Mouse (Mus musculus) intestine, embryonic 14.5 days (tissue): ENCODE measurements around the gene Cdkn1b. TPM values are rescaled to one million over a fixed set of nuclear protein-coding genes. Genes with fewer than 3 reads are reported as not detected.

Experiments
- ATAC-seq: fragments of 200-750 bp; cut with Nextera tagmentation; replicated peaks from 2 replicates; pipeline ENCODE4 v1.8.0; 2017; ENCODE audit warnings: low read depth, moderate number of reproducible peaks, moderate TSS enrichment, moderate library complexity; ENCODE audit not compliant: low FRiP score, low TSS enrichment
- DNase-seq: peaks from one replicate; pipeline ENCODE4 v3.0.0-alpha.2; 2018; ENCODE audit warnings: low spot score
- H3K27ac ChIP-seq: fragments of 300-500 bp; sonication (generic); 2 replicates; pipeline ENCODE4 v1.5.1; 2014; ENCODE audit warnings: low read depth, mild to moderate bottlenecking, control low read depth
- H3K27me3 ChIP-seq: fragments of 300-500 bp; sonication (generic); replicated peaks from 2 replicates; pipeline ENCODE4 v1.6.1; 2014; ENCODE audit warnings: low read length, control low read depth; ENCODE audit not compliant: control insufficient read depth, insufficient read depth
- H3K36me3 ChIP-seq: fragments of 300-500 bp; sonication (generic); 2 replicates; pipeline ENCODE4 v1.6.1; 2014; ENCODE audit warnings: low read length, control low read depth; ENCODE audit not compliant: control insufficient read depth, insufficient read depth
- H3K4me1 ChIP-seq: fragments of 300-500 bp; sonication (generic); replicated peaks from 2 replicates; pipeline ENCODE4 v1.6.1; 2014; ENCODE audit warnings: low read length, control low read depth, mixed read lengths; ENCODE audit not compliant: control insufficient read depth, insufficient read depth
- H3K4me2 ChIP-seq: fragments of 300-500 bp; sonication (generic); 2 replicates; pipeline ENCODE4 v1.6.1; 2014; ENCODE audit warnings: low read length
- H3K4me3 ChIP-seq: fragments of 300-500 bp; sonication (generic); 2 replicates; pipeline ENCODE4 v1.5.1; 2014; ENCODE audit warnings: low read depth, low read length, control low read depth, mixed read lengths
- H3K9ac ChIP-seq: fragments of 300-500 bp; sonication (generic); 2 replicates; pipeline ENCODE4 v1.6.1; 2014; ENCODE audit warnings: mild to moderate bottlenecking, low read length
- H3K9me3 ChIP-seq: fragments of 300-500 bp; sonication (generic); 2 replicates; pipeline ENCODE4 v1.6.1; 2016; ENCODE audit warnings: low read length, control low read depth; ENCODE audit not compliant: control insufficient read depth
- WGBS: fragments of 180-500 bp; shearing (Covaris S2); extraction: QIAGEN DNeasy Blood & Tissue Kit; methylation state at CpG from one replicate; pipeline ENCODE4 v1.1.7; 2014; 5-methylcytosine and 5-hydroxymethylcytosine counted together
- polyA plus RNA-seq: library from polyadenylated mRNA; unstranded; fragments of >200 nt; fragmentation: Nextera tagmentation; extraction: Ambion mirVana; gene quantifications from 2 replicates; pipeline ENCODE4 v1.2.1, GENCODE M21; 2014

Cdkn1b gene
- polyA plus RNA-seq, 1 experiment from 2014 or later = 15.8 TPM

DNA sequence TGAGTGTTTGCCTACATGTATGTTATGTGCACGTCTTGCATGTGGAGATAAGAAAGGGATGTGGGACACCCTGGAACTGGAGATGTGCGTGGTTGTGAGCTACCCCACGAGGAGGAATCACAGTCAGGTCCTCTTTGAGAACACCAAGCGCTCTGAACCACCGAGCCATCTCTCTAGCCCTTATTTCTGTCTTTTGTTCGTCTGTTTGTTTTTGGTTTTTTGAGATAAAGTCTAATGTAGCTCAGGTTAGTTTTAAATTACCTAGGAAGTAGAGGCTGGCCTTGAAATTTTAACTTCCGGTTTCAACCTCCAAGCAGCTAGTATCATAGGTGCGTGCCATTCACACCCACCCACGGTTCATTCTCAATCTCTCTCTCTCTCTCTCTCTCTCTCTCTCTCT, 26.7 kb downstream of the Cdkn1b start:
- no peak for ATAC-seq
- H3K27me3 ChIP-seq = no peaks in the 10 kb centered on the region
- no peak overlapping the region for H3K4me2 ChIP-seq
- no peak overlapping the region for H3K4me3 ChIP-seq
- no peak overlapping the region for H3K27ac ChIP-seq
- no peaks in the 10 kb centered on the region for H3K9me3 ChIP-seq
- no peak overlapping the region for H3K9ac ChIP-seq
- H3K4me1 ChIP-seq = no peaks in the 10 kb centered on the region
- peaks cover 10% of the 10 kb centered on the region for H3K36me3 ChIP-seq
- 85% methylated on average over 9 of the region's 9 CpGs for WGBS
- no peak for DNase-seq

- 52% methylated on average over 13 of the region's 13 CpGs for WGBS
These were observed 27.3 kb downstream of the Cdkn1b start for GRCm38 (mm10) chr6:134947311-134948087.

DNA sequence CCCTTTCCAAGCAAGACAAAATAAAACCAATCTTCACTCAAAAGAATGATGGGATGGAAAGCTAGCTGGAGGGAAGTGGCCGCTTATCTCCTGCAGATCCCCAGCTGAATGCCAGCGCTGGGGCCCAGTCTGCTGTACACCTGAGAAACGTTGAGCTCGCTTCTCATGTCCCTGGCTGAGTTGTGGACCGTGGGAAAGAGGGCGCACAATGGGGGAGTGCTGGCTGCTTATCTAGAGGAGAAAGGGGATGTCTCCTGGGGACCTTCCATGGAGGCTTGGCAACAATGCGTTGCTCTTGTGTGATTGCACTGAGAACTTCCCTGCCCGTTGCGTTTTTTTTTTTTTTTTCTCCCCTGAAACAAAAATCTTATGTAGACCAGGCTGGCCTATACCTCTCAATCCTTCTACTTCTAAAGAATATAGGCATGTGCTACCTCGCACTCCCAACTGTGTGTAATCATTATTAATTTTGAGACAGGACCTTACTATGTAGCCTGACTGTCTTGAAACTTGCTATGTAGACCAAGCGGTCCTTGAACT, 28.4 kb downstream of the Cdkn1b start:
- H3K4me3 ChIP-seq = no peak overlapping the region
- ATAC-seq (no peak), DNase-seq (no peak)
- no peaks in the 10 kb centered on the region for H3K9me3 ChIP-seq
- WGBS = 65% methylated on average over 11 of the region's 11 CpGs
- no peak overlapping the region for H3K27ac ChIP-seq
- H3K9ac ChIP-seq = no peak overlapping the region
- H3K4me1 ChIP-seq = no peaks in the 10 kb centered on the region
- H3K4me2 ChIP-seq = no peak overlapping the region
- H3K27me3 ChIP-seq = no peaks in the 10 kb centered on the region
- peaks cover 14% of the 10 kb centered on the region for H3K36me3 ChIP-seq

More at GRCm38 (mm10) chr6:134947311-134948087, 27.3 kb downstream of the Cdkn1b start:
- H3K9ac ChIP-seq = no peak overlapping the region
- no peaks in the 10 kb centered on the region for H3K4me1 ChIP-seq
- no peak overlapping the region for H3K4me2 ChIP-seq
- no peak overlapping the region for H3K4me3 ChIP-seq
- no peaks in the 10 kb centered on the region for H3K27me3 ChIP-seq
- no peaks in the 10 kb centered on the region for H3K9me3 ChIP-seq
- no peak overlapping the region for H3K27ac ChIP-seq
- peak; percentile 76 for DNase-seq
- peaks cover 14% of the 10 kb centered on the region for H3K36me3 ChIP-seq
- ATAC-seq = no peak; the same call in 1 of the 2 replicates

GRCm38 (mm10) chr6:134949241-134949640, 29.0 kb downstream of the Cdkn1b start:
- Histone ChIP-seq H3K27me3 (no peaks in the 10 kb centered on the region), H3K27ac (no peak overlapping the region), H3K4me2 (no peak overlapping the region), H3K36me3 (peaks cover 18% of the 10 kb centered on the region), H3K4me3 (no peak overlapping the region), H3K9ac (no peak overlapping the region), H3K4me1 (no peaks in the 10 kb centered on the region), H3K9me3 (no peaks in the 10 kb centered on the region)
- ATAC-seq (no peak), DNase-seq (no peak)
- WGBS = 94% methylated on average over 3 of the region's 3 CpGs

- Histone ChIP-seq H3K9ac (no peak overlapping the region), H3K4me2 (no peak overlapping the region), H3K27me3 (no peaks in the 10 kb centered on the region), H3K9me3 (no peaks in the 10 kb centered on the region), H3K4me3 (no peak overlapping the region), H3K27ac (no peak overlapping the region), H3K36me3 (peaks cover 18% of the 10 kb centered on the region), H3K4me1 (no peaks in the 10 kb centered on the region)
- no peak for ATAC-seq
- 79% methylated on average over 5 of the region's 5 CpGs for WGBS
- DNase-seq = no peak
These were observed 31.2 kb downstream of the Cdkn1b start for GRCm38 (mm10) chr6:134951364-134951763.

DNA sequence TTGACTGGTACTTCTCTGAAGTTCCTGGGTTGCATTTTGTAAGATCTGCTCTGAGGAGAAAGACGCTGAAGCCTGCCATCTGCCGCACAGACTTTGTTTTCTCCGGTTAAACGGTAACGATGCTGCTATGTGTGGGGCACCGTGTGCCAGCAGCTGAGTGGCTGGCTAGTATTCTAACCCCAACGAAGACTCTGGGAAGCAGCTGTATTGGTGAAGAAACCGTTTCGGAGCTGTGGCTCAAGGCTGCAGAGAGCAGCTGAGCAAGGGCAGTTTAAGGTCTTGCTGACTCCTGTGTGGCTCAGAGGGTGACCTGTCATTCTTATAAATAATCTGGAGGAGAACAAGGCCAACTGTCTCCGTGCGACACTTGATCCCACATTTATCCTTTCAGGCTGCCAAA, 33.8 kb downstream of the Cdkn1b start:
- DNase-seq = no peak
- H3K36me3 ChIP-seq = peaks cover 18% of the 10 kb centered on the region
- H3K9me3 ChIP-seq = no peaks in the 10 kb centered on the region
- no peak overlapping the region for H3K27ac ChIP-seq
- no peak overlapping the region for H3K4me2 ChIP-seq
- ATAC-seq = no peak
- no peaks in the 10 kb centered on the region for H3K4me1 ChIP-seq
- no peaks in the 10 kb centered on the region for H3K27me3 ChIP-seq
- no peak overlapping the region for H3K4me3 ChIP-seq
- WGBS = 77% methylated on average over 11 of the region's 11 CpGs
- no peak overlapping the region for H3K9ac ChIP-seq

GRCm38 (mm10) chr6:134956388-134956787, 36.2 kb downstream of the Cdkn1b start:
- H3K9me3 ChIP-seq = no peaks in the 10 kb centered on the region
- no peak overlapping the region for H3K27ac ChIP-seq
- no peak overlapping the region for H3K4me2 ChIP-seq
- peaks cover 13% of the 10 kb centered on the region for H3K36me3 ChIP-seq
- H3K27me3 ChIP-seq = no peaks in the 10 kb centered on the region
- 86% methylated on average over 4 of the region's 4 CpGs for WGBS
- DNase-seq (no peak), ATAC-seq (no peak)
- no peak overlapping the region for H3K9ac ChIP-seq
- no peaks in the 10 kb centered on the region for H3K4me1 ChIP-seq
- no peak overlapping the region for H3K4me3 ChIP-seq

- Histone ChIP-seq H3K4me3 (no peak overlapping the region), H3K4me2 (no peak overlapping the region), H3K36me3 (no peaks in the 10 kb centered on the region), H3K4me1 (no peaks in the 10 kb centered on the region), H3K9ac (no peak overlapping the region), H3K27me3 (no peaks in the 10 kb centered on the region), H3K9me3 (0 out of 2 replicates have a peak, but pooled peaks cover 5% of the 10 kb centered on the region), H3K27ac (no peak overlapping the region)
- ATAC-seq (no peak), DNase-seq (no peak)
- WGBS = 70% methylated on average over 5 of the region's 5 CpGs
These were observed 41.1 kb downstream of the Cdkn1b start for GRCm38 (mm10) chr6:134961286-134961685.
